Mouse (Mus musculus) lung, adult 2 months (tissue): Measurements from ENCODE around the gene Gm1123.

Experiments
- CTCF ChIP-seq: fragments of 200-500 bp; IDR thresholded peaks from 2 replicates; pipeline ENCODE4 v1.5.1; 2011; ENCODE audit warnings: mild to moderate bottlenecking, low read length, control low read depth; ENCODE audit not compliant: insufficient read depth
- POLR2A ChIP-seq: fragments of 200-500 bp; IDR thresholded peaks from 2 replicates; pipeline ENCODE4 v1.6.1; 2011; ENCODE audit warnings: low read depth, mild to moderate bottlenecking, control low read depth, low read length, borderline replicate concordance; ENCODE audit errors: extremely low read depth

- TF ChIP-seq CTCF (peak; percentile 21; the same call in 1 of the 2 replicates), POLR2A (no peak)
Measured at GRCm38 (mm10) chr9:98965084-98965483, 70.4 kb downstream of the Gm1123 start.
